25 mouse cellular contexts compared by ENCODE assay signal in the genomic region with DNA sequence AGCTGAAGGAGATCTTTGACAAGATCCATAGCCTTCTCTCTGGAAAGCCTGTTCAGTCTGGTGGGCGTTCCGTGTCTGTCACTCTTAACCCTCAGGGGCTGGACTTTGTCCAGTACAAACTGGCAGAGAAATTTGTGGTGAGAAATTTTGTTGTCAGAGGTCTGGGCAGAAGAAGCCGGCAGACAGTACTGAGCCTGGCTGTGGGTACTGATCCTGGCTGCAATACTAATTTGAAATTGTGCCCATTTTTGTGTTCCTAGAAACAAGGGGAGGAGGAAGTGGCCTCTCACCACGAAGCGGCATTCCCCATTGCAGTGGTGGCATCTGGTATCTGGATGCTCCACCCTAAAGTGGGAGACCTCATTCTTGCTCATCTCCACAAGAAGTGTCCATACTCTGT. TPM values are rescaled to one million over a fixed set of nuclear protein-coding genes. Genes with fewer than 3 reads are reported as not detected.
DNase-seq lines count a peak whose midpoint lies in the region; ATAC-seq and TF ChIP-seq lines count a peak whose summit lies in the region.
"Had no signal": no experiment of that assay in that cellular context is flagged by ENCODE, and none has a peak within 500 bp of the region (broad histone marks: within the 10 kb centered on the region; RNA-seq: fewer than 3 reads in every experiment).

No protein-coding gene starts in this region.

- TF ChIP-seq POLR2A in kidney, adult 2 months (IDR thresholded peaks at IDR 0.05; ENCODE audit: low read depth, low read length), result no peak
- no peak for TF ChIP-seq POLR2A in liver, adult 2 months (IDR thresholded peaks at IDR 0.05; ENCODE audit: extremely low read depth, insufficient read depth, low read length)

- H3K36me3 ChIP-seq in kidney, adult 2 months (ENCODE audit: control insufficient read depth, insufficient read depth, low read length), result peaks cover 17% of the 10 kb centered on the region
- H3K36me3 ChIP-seq in liver, adult 2 months (ENCODE audit: control insufficient read depth, insufficient read depth, low read length), result peaks cover 38% of the 10 kb centered on the region
- peaks cover 32% of the 10 kb centered on the region for H3K36me3 ChIP-seq in liver, embryonic 11.5 days (ENCODE audit: control insufficient read depth, insufficient read depth, low read length)

- H3K27me3 ChIP-seq in kidney, adult 2 months (replicated peaks; ENCODE audit: control insufficient read depth, insufficient read depth, low read length), result no peaks in the 10 kb centered on the region
- H3K27me3 ChIP-seq in liver, adult 2 months (ENCODE audit: control insufficient read depth, insufficient read depth, low read length), result no peaks in the 10 kb centered on the region
- H3K27me3 ChIP-seq in liver, embryonic 11.5 days (replicated peaks; ENCODE audit: control insufficient read depth, insufficient read depth, low read length), result no peaks in the 10 kb centered on the region
- H3K27me3 ChIP-seq: embryonic facial prominence, embryonic 13.5 days; embryonic facial prominence, embryonic 15.5 days; forebrain, embryonic 12.5 days; Patski had no signal

- ATAC-seq in liver, embryonic 11.5 days (replicated peaks; ENCODE audit: low FRiP score), result no peak
- ATAC-seq: activated CD4-positive, CD25-positive, alpha-beta regulatory T cell, adult 4 months; forebrain, embryonic 14.5 days; forebrain, embryonic 16.5 days; Patski had no signal

- H3K4me1 ChIP-seq in kidney, adult 2 months (ENCODE audit: control insufficient read depth, insufficient read depth, low read length), result peaks cover 7% of the 10 kb centered on the region
- peaks cover 16% of the 10 kb centered on the region for H3K4me1 ChIP-seq in liver, adult 2 months (ENCODE audit: control insufficient read depth, insufficient read depth, low read length)
- H3K4me1 ChIP-seq in liver, embryonic 11.5 days (replicated peaks; ENCODE audit: control insufficient read depth, insufficient read depth, low read length), result no peaks in the 10 kb centered on the region
- H3K4me1 ChIP-seq: embryonic facial prominence, embryonic 13.5 days; embryonic facial prominence, embryonic 15.5 days; forebrain, embryonic 12.5 days had no signal

- TF ChIP-seq CTCF in kidney, adult 2 months (conservative IDR thresholded peaks at IDR 0.05; ENCODE audit: insufficient read depth, insufficient read length, low read depth, low read length), result no peak
- no peak for TF ChIP-seq CTCF in liver, adult 2 months (IDR thresholded peaks at IDR 0.05; ENCODE audit: low read depth, low read length)

- WGBS in kidney, adult 2 months, result 68% methylated on average over 5 of the region's 5 CpGs
- 26% methylated on average over 5 of the region's 5 CpGs for WGBS in liver, adult 2 months
- 90% methylated on average over 5 of the region's 5 CpGs for WGBS in liver, embryonic 11.5 days

- no peaks in the 10 kb centered on the region for H3K79me2 ChIP-seq in liver, adult 2 months (ENCODE audit: control insufficient read depth, insufficient read depth, low read length)

- no peak overlapping the region for H3K27ac ChIP-seq in kidney, adult 2 months (ENCODE audit: insufficient read depth, low read depth, low read length)
- H3K27ac ChIP-seq in liver, adult 2 months (replicated peaks; ENCODE audit: insufficient read depth, low read depth, low read length), result no peak overlapping the region
- no peak overlapping the region for H3K27ac ChIP-seq in liver, embryonic 11.5 days (ENCODE audit: low read depth, low read length)
- H3K27ac ChIP-seq: embryonic facial prominence, embryonic 13.5 days; embryonic facial prominence, embryonic 15.5 days; forebrain, embryonic 10.5 days; forebrain, embryonic 12.5 days had no signal

- H3K4me2 ChIP-seq in liver, embryonic 11.5 days, result no peak overlapping the region
- H3K4me2 ChIP-seq: embryonic facial prominence, embryonic 13.5 days; embryonic facial prominence, embryonic 15.5 days; forebrain, embryonic 12.5 days had no signal

- no peaks in the 10 kb centered on the region for H3K9me3 ChIP-seq in liver, embryonic 11.5 days (ENCODE audit: control insufficient read depth, low read length)
- H3K9me3 ChIP-seq: embryonic facial prominence, embryonic 13.5 days; embryonic facial prominence, embryonic 15.5 days; forebrain, embryonic 10.5 days; forebrain, embryonic 12.5 days had no signal

- peak; percentile 40 for DNase-seq in kidney, adult 2 months
- no peak for DNase-seq in kidney, postnatal 14 days
- peak; percentile 50 for DNase-seq in liver, adult 2 months (ENCODE audit: extremely low read depth, low read depth, low spot score)
- DNase-seq in liver, embryonic 11.5 days (ENCODE audit: low spot score), result no peak
- peak; percentile 66 for DNase-seq in adipocyte (ENCODE audit: low spot score)
- DNase-seq in heart, postnatal 25 days (ENCODE audit: low spot score), result no peak
- DNase-seq: adrenal gland, adult 2 months; adrenal gland, postnatal 10 days; adrenal gland, postnatal 25 days; cerebellum, adult 11 months; cerebellum, adult 18-20 months; cerebellum, adult 8-10 months; cerebellum, adult 9-11 months; cerebellum, postnatal 14 days; cerebellum, postnatal 36 days; embryo, embryonic 11 days had no signal

- H3K4me3 ChIP-seq in kidney, adult 2 months (ENCODE audit: insufficient read depth, low read depth, low read length), result no peak overlapping the region
- no peak overlapping the region for H3K4me3 ChIP-seq in liver, adult 2 months (ENCODE audit: insufficient read depth, low read depth, low read length)
- H3K4me3 ChIP-seq in liver, embryonic 11.5 days (ENCODE audit: low read depth, low read length), result no peak overlapping the region
- H3K4me3 ChIP-seq: embryonic facial prominence, embryonic 13.5 days; embryonic facial prominence, embryonic 15.5 days; erythroblast, embryonic 14.5 days; forebrain, embryonic 10.5 days; forebrain, embryonic 12.5 days had no signal

- intact Hi-C loops in heart, postnatal 25 days (cut with DNase I), result no loop called here

- H3K9ac ChIP-seq in liver, adult 2 months (ENCODE audit: low read depth, low read length), result no peak overlapping the region
- no peak overlapping the region for H3K9ac ChIP-seq in liver, embryonic 11.5 days (ENCODE audit: low read depth, low read length)
- H3K9ac ChIP-seq: embryonic facial prominence, embryonic 13.5 days; embryonic facial prominence, embryonic 15.5 days; forebrain, embryonic 12.5 days had no signal

RNA-seq across cellular contexts. Expression of gene Gle1, which starts 13.7 kb away (rescaled TPM):
- polyA plus RNA-seq in kidney, adult 2 months (2012; rRNA removed), result 21.1 and 25.4 TPM in 2 replicates
- total RNA-seq in liver, adult 2 months (2014; rRNA removed), result 17.8 and 22.6 TPM in 2 replicates
- 13.8 and 14.3 TPM in 2 replicates for polyA plus RNA-seq in liver, adult 2 months (2012; rRNA removed)
- polyA plus RNA-seq in liver, embryonic 11.5 days (2014; fragmentation: Nextera tagmentation; extraction: Ambion mirVana), result 58.0 and 62.8 TPM in 2 replicates
- 10 to 100 TPM; 25.4 to 26.6 TPM for total RNA-seq in heart, postnatal 25 days (2021)

RNA-seq across cellular contexts. Expression of gene Sptan1, which starts 16.5 kb away (rescaled TPM):
- polyA plus RNA-seq in kidney, adult 2 months (2012; rRNA removed), result 237 and 250 TPM in 2 replicates
- 89.0 and 98.6 TPM in 2 replicates for total RNA-seq in liver, adult 2 months (2014; rRNA removed)
- 61.4 and 71.3 TPM in 2 replicates for polyA plus RNA-seq in liver, adult 2 months (2012; rRNA removed)
- polyA plus RNA-seq in liver, embryonic 11.5 days (2014; fragmentation: Nextera tagmentation; extraction: Ambion mirVana), result 40.4 and 50.2 TPM in 2 replicates
- total RNA-seq in heart, postnatal 25 days (2021), result 100 to 1,000 TPM; 208 to 216 TPM

RNA-seq across cellular contexts. Expression of gene Odf2, which starts 59.9 kb away (rescaled TPM):
- 17.6 and 21.5 TPM in 2 replicates for polyA plus RNA-seq in kidney, adult 2 months (2012; rRNA removed)
- 6.4 and 7.0 TPM in 2 replicates for total RNA-seq in liver, adult 2 months (2014; rRNA removed)
- polyA plus RNA-seq in liver, adult 2 months (2012; rRNA removed), result 3.7 and 7.0 TPM in 2 replicates
- 81.7 and 83.4 TPM in 2 replicates for polyA plus RNA-seq in liver, embryonic 11.5 days (2014; fragmentation: Nextera tagmentation; extraction: Ambion mirVana)
- total RNA-seq in heart, postnatal 25 days (2021), result 10 to 100 TPM; 20.2 to 23.2 TPM

Comparison
In these comparisons a context has a peak if more than half of its experiments do, and no peak if none do; other contexts are left out.
1. DNase-seq: peak in kidney, adult 2 months (single experiment), liver, adult 2 months (single experiment) and adipocyte (single experiment); none in kidney, postnatal 14 days (single experiment), liver, embryonic 11.5 days (single experiment) and heart, postnatal 25 days (single experiment).